Mouse (Mus musculus) ovary, postnatal 10 days (tissue): ENCODE measurements around the gene Pspc1.

Source experiments
- DNase-seq: peaks from one replicate; pipeline ENCODE4 v3.0.0; 2022; ENCODE audit warnings: low spot score

Gene Pspc1

GRCm38 (mm10) chr14:56697836-56698235, 80.3 kb downstream of the Pspc1 start:
- no peak for DNase-seq

- DNase-seq = no peak
Observed at GRCm38 (mm10) chr14:56695495-56695894, 82.6 kb downstream of the Pspc1 start.

DNA sequence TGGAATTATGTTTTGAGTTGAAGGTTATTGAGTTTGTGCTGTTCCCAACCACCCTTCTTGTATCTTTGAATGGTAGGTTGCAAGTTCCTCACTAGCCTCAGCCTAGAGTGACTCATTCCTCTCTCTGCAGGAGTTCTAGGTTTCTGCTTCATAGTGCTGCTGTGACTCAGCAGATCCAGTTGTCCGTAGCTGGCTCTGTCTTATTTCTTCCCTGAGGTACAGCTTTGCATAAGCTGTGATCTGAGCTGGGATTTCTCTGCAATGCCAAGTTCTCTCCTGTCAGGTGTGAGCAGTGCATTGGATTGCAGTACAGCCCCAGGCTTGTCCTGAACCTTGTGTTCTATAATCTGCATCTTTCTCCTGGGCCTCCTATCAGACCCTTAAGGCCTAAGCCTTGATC, 88.3 kb downstream of the Pspc1 start:
- no peak for DNase-seq

GRCm38 (mm10) chr14:56689116-56689515, 89.0 kb downstream of the Pspc1 start:
- DNase-seq = no peak

GRCm38 (mm10) chr14:56685426-56685825, 92.7 kb downstream of the Pspc1 start:
- no peak for DNase-seq
